In the genomic region with DNA sequence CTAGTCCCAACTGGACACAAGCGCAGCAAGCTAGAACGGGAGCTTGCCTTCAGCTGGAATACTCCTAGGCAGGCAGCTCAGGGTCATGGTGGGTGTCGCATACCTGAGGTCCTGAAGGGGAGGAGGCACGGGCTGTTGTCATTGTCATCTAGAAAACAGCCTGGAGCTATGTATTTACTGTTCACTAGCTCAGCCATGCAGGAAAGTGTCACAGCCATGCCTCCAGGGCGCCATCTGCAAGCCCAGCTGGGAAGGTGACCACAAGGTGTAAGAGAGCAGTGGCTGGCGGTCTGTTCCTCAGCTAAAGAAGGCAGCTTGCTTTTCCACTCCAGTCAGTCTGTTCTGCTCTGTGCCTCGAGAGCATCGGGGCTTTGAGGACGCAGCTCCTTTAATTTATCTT, we compare ENCODE assay signal across 11 mouse cellular contexts.
DNase-seq lines count a peak whose midpoint lies in the region; ATAC-seq and TF ChIP-seq lines count a peak whose summit lies in the region.
"Had no signal": no experiment of that assay in that cellular context is flagged by ENCODE, and none has a peak within 500 bp of the region (broad histone marks: within the 10 kb centered on the region; RNA-seq: fewer than 3 reads in every experiment).

No protein-coding gene starts in this region.

- H3K27ac ChIP-seq in kidney, embryonic 16.5 days (ENCODE audit: low read length): no peak overlapping the region
- no peak overlapping the region for H3K27ac ChIP-seq in kidney, postnatal 0 days
- H3K27ac ChIP-seq in left cerebral cortex, adult 2 months: no peak overlapping the region
- H3K27ac ChIP-seq: embryonic facial prominence, embryonic 15.5 days had no signal

- DNase-seq in kidney, adult 18-20 months: peak; percentile 37
- DNase-seq in ES-CJ7 (ENCODE audit: low read depth, low spot score): peak; percentile 15
- peak; percentile 71 for DNase-seq in cerebellum, adult 8-10 months
- DNase-seq in kidney, postnatal 0 days (ENCODE audit: low spot score): peak; percentile 26
- DNase-seq in adrenal gland, adult 2 months: no peak
- no peak for DNase-seq in c-Kit-positive CD71-positive TER-119-positive erythroid progenitor cells, embryonic 14.5 days (ENCODE audit: low spot score)
- DNase-seq in left cerebral cortex, adult 2 months (ENCODE audit: extremely low spot score in 1 of 2, low spot score in 2 of 2): no peak
- DNase-seq: thymus, postnatal 4 days had no signal

- ATAC-seq in kidney, embryonic 16.5 days (ENCODE audit: low FRiP score, low TSS enrichment): no peak
- ATAC-seq in kidney, postnatal 0 days (replicated peaks; ENCODE audit: low FRiP score, low read depth): no peak

- intact Hi-C loops in left cerebral cortex, adult 2 months (cut with DNase I): no loop called here

- peaks cover 30% of the 10 kb centered on the region for H3K4me1 ChIP-seq in kidney, embryonic 16.5 days (ENCODE audit: insufficient read depth, low read length)
- H3K4me1 ChIP-seq in kidney, postnatal 0 days (replicated peaks; ENCODE audit: insufficient read depth, low read length): peaks cover 12% of the 10 kb centered on the region

- no peak overlapping the region for H3K4me3 ChIP-seq in kidney, embryonic 16.5 days (ENCODE audit: low read length)
- no peak overlapping the region for H3K4me3 ChIP-seq in kidney, postnatal 0 days (replicated peaks; ENCODE audit: low read depth, low read length)
- H3K4me3 ChIP-seq in left cerebral cortex, adult 2 months: no peak overlapping the region
- H3K4me3 ChIP-seq: embryonic facial prominence, embryonic 15.5 days; heart, embryonic 12.5 days had no signal

- 43% methylated on average over 9 of the region's 9 CpGs for WGBS in kidney, embryonic 16.5 days
- 38% methylated on average over 9 of the region's 9 CpGs for WGBS in kidney, postnatal 0 days

- H3K36me3 ChIP-seq in kidney, embryonic 16.5 days (ENCODE audit: insufficient read depth, low read length): no peaks in the 10 kb centered on the region
- no peaks in the 10 kb centered on the region for H3K36me3 ChIP-seq in kidney, postnatal 0 days (ENCODE audit: insufficient read depth, low read length)
- H3K36me3 ChIP-seq: embryonic facial prominence, embryonic 15.5 days; heart, embryonic 12.5 days had no signal

- H3K9me3 ChIP-seq in kidney, embryonic 16.5 days (ENCODE audit: low read length): no peaks in the 10 kb centered on the region
- no peaks in the 10 kb centered on the region for H3K9me3 ChIP-seq in kidney, postnatal 0 days (replicated peaks; ENCODE audit: low read length)
- H3K9me3 ChIP-seq: embryonic facial prominence, embryonic 15.5 days; heart, embryonic 12.5 days had no signal

- TF ChIP-seq CTCF in kidney, postnatal 0 days (IDR thresholded peaks at IDR 0.05; ENCODE audit: low read depth): 0 out of 2 replicates have a peak, but pooled peaks have one; percentile 25
- no peak for TF ChIP-seq CTCF in left cerebral cortex, adult 2 months (IDR thresholded peaks at IDR 0.05)

- no peaks in the 10 kb centered on the region for H3K27me3 ChIP-seq in kidney, embryonic 16.5 days (ENCODE audit: insufficient read depth, low read length)
- no peaks in the 10 kb centered on the region for H3K27me3 ChIP-seq in kidney, postnatal 0 days (ENCODE audit: insufficient read depth, low read length)
- H3K27me3 ChIP-seq: embryonic facial prominence, embryonic 15.5 days; heart, embryonic 12.5 days had no signal

- no peak overlapping the region for H3K9ac ChIP-seq in kidney, embryonic 16.5 days (replicated peaks; ENCODE audit: low read length)
- H3K9ac ChIP-seq in kidney, postnatal 0 days (ENCODE audit: low read depth, low read length): no peak overlapping the region
- H3K9ac ChIP-seq: embryonic facial prominence, embryonic 15.5 days; heart, embryonic 12.5 days had no signal

- H3K4me2 ChIP-seq in kidney, embryonic 16.5 days (replicated peaks; ENCODE audit: low read depth, low read length): no peak overlapping the region
- H3K4me2 ChIP-seq in kidney, postnatal 0 days (ENCODE audit: low read length): no peak overlapping the region
- H3K4me2 ChIP-seq: embryonic facial prominence, embryonic 15.5 days; heart, embryonic 12.5 days had no signal

Comparison
In these comparisons a context has a peak if more than half of its experiments do, and no peak if none do; other contexts are left out.
1. DNase-seq: peak in kidney, adult 18-20 months (single experiment), ES-CJ7 (single experiment), cerebellum, adult 8-10 months (single experiment) and kidney, postnatal 0 days (single experiment); none in adrenal gland, adult 2 months (single experiment), c-Kit-positive CD71-positive TER-119-positive erythroid progenitor cells, embryonic 14.5 days (single experiment) and left cerebral cortex, adult 2 months (0 of 2).